Mouse (Mus musculus) myocyte (in vitro differentiated cells): ENCODE measurements around the gene Etfdh. TPM values are rescaled to one million over a fixed set of nuclear protein-coding genes. Genes with fewer than 3 reads are reported as not detected.

ENCODE experiments used
- H3K27me3 ChIP-seq: one replicate; pipeline ENCODE4 v1.6.1; 2011; ENCODE audit not compliant: control insufficient read depth, insufficient read depth, insufficient read length
- H3K36me3 ChIP-seq: one replicate; pipeline ENCODE4 v1.6.1; 2011; ENCODE audit not compliant: control insufficient read depth, insufficient read depth
- H3K4me2 ChIP-seq: one replicate; pipeline ENCODE4 v1.6.1; 2011; ENCODE audit warnings: low read depth, control low read depth
- H3K4me3 ChIP-seq: one replicate; pipeline ENCODE4 v1.5.1; 2011; ENCODE audit warnings: mild to moderate bottlenecking, control low read depth, moderate library complexity
- H3K79me2 ChIP-seq: one replicate; pipeline ENCODE4 v1.6.1; 2011; ENCODE audit not compliant: control insufficient read depth, insufficient read depth
- H3ac ChIP-seq: one replicate; pipeline ENCODE4 v1.6.1; 2011; ENCODE audit not compliant: control insufficient read depth, insufficient read length
- CEBPB ChIP-seq: IDR thresholded peaks from 2 replicates; pipeline ENCODE4 v1.6.1; 2011; ENCODE audit warnings: mild to moderate bottlenecking, moderate library complexity; ENCODE audit not compliant: poor library complexity, insufficient read depth, severe bottlenecking
- MAX ChIP-seq: IDR thresholded peaks from one replicate; pipeline ENCODE4 v1.6.1; 2011; ENCODE audit warnings: low read depth, mild to moderate bottlenecking, control low read depth
- MYOD1 ChIP-seq, 3 experiments: IDR thresholded peaks; one replicate each; pipeline ENCODE4 v1.6.1; 2011; ENCODE audit warnings: control low read depth in 2 of 3, low read depth in 2 of 3, mild to moderate bottlenecking in 2 of 3, moderate library complexity in 1 of 3; ENCODE audit not compliant: insufficient read length in 2 of 3, control insufficient read depth in 1 of 3
- MYOG ChIP-seq, 3 experiments: IDR thresholded peaks; one replicate each; pipeline ENCODE4 v1.6.1; 2011; ENCODE audit warnings: control low read depth in 2 of 3, low read depth in 2 of 3, mild to moderate bottlenecking in 2 of 3; ENCODE audit not compliant: insufficient read length in 2 of 3, control insufficient read depth in 1 of 3, insufficient read depth in 1 of 3
- POLR2AphosphoS2 ChIP-seq: IDR thresholded peaks from one replicate; pipeline ENCODE4 v1.6.1; 2011; ENCODE audit warnings: low read depth, control low read depth; ENCODE audit not compliant: insufficient read length
- REST ChIP-seq: IDR thresholded peaks from one replicate; pipeline ENCODE4 v1.6.1; 2011; ENCODE audit warnings: mild to moderate bottlenecking, control low read depth, moderate library complexity; ENCODE audit not compliant: insufficient read depth, insufficient read length
- TCF12 ChIP-seq: IDR thresholded peaks from one replicate; pipeline ENCODE4 v1.6.1; 2011; ENCODE audit warnings: mild to moderate bottlenecking, control low read depth; ENCODE audit not compliant: poor library complexity, insufficient read depth, severe bottlenecking
- TCF3 ChIP-seq: IDR thresholded peaks from one replicate; pipeline ENCODE4 v1.6.1; 2011; ENCODE audit warnings: low read depth, control low read depth; ENCODE audit not compliant: insufficient read length
- USF1 ChIP-seq: IDR thresholded peaks from one replicate; pipeline ENCODE4 v1.6.1; 2011; ENCODE audit warnings: low read depth, mild to moderate bottlenecking, control low read depth, moderate library complexity
- polyA plus RNA-seq: library from polyadenylated mRNA; unstranded; fragments of >200 nt; fragmentation: generic; extraction: Trizol; gene quantifications from one replicate; pipeline ENCODE4 v1.2.1, GENCODE M21; 2012; ENCODE audit warnings: missing spikeins

Etfdh gene
- polyA plus RNA-seq, 1 experiment, result 29.7 TPM

- TF ChIP-seq TCF12 (no peak), CEBPB (no peak), REST (no peak), MYOD1 (IDR thresholded peaks at IDR 0.05; ENCODE audit: control insufficient read depth in 1 of 3, insufficient read length in 2 of 3, low read depth in 2 of 3) (no peak), TCF3 (no peak), MYOG (IDR thresholded peaks at IDR 0.05; ENCODE audit: control insufficient read depth in 1 of 3, insufficient read depth in 1 of 3, insufficient read length in 2 of 3, low read depth in 2 of 3) (no peak), POLR2AphosphoS2 (no peak), MAX (no peak), USF1 (no peak)
- Histone ChIP-seq H3K27me3 (no peaks in the 10 kb centered on the region), H3K4me2 (no peak overlapping the region), H3K79me2 (peaks cover 47% of the 10 kb centered on the region), H3K4me3 (no peak overlapping the region), H3ac (no peak overlapping the region), H3K36me3 (no peaks in the 10 kb centered on the region)
Measured at GRCm38 (mm10) chr3:79555061-79555460, 74.2 kb downstream of the Etfdh start.

Other genes starting within 250 kb of the Etfdh start
- 2.5 TPM for gene Fnip2, start 61.7 kb downstream of the Etfdh start, polyA plus RNA-seq
- gene Ppid, start 38.2 kb downstream of the Etfdh start, polyA plus RNA-seq, result 32.1 TPM
- gene 4930579G24Rik, start 421 bp downstream of the Etfdh start, polyA plus RNA-seq, result 3.6 TPM
- gene Rxfp1, start 108.4 kb upstream of the Etfdh start, polyA plus RNA-seq, result not detected
- 0.92 TPM for gene Tmem144, start 223.3 kb upstream of the Etfdh start, polyA plus RNA-seq